Mouse (Mus musculus): ENCODE measurements around the gene Lhfpl2.

GRCm38 (mm10) chr13:94119309-94119708 is 61.7 kb downstream of the Lhfpl2 start:
- TF ChIP-seq CTCF (IDR thresholded peaks at IDR 0.05; ENCODE audit: control insufficient read depth, insufficient read depth, insufficient replicate concordance, low read depth, low read length) (no peak), POLR2A (IDR thresholded peaks at IDR 0.05; ENCODE audit: control insufficient read depth, low read depth, low read length) (no peak)

Measured in testis, adult 2 months (tissue).